Mouse (Mus musculus) MEL (cell line): Measurements from ENCODE around the gene Mrpl24. TPM values are rescaled to one million over a fixed set of nuclear protein-coding genes. Genes with fewer than 3 reads are reported as not detected.

Experiments used
- DNase-seq: peaks from one replicate; pipeline ENCODE4 v3.0.0; 2011; ENCODE audit warnings: low read depth, low spot score
- H3K27ac ChIP-seq: 2 replicates; pipeline ENCODE4 v1.5.1; 2012; ENCODE audit warnings: low read depth, mild to moderate bottlenecking, control low read depth, low read length, moderate library complexity; ENCODE audit not compliant: control insufficient read depth
- H3K27me3 ChIP-seq, 2 experiments: fragments of 150-350 bp in 1 of 2; sonication (generic) in 1 of 2; 2 replicates each; pipeline ENCODE4 v1.6.1; 2012; ENCODE audit warnings: low read length in 2 of 2, mild to moderate bottlenecking in 2 of 2, improper control_type of control experiment in 1 of 2, moderate library complexity in 1 of 2; ENCODE audit not compliant: insufficient read depth in 2 of 2, control insufficient read depth in 1 of 2
- H3K36me3 ChIP-seq, 2 experiments: 2 replicates each; pipeline ENCODE4 v1.6.1; 2012 to 2014; ENCODE audit warnings: low read length in 2 of 2, improper control_type of control experiment in 1 of 2, inconsistent platforms in 1 of 2, mild to moderate bottlenecking in 1 of 2; ENCODE audit not compliant: insufficient read depth in 2 of 2, control insufficient read depth in 1 of 2
- H3K4me1 ChIP-seq, 2 experiments: fragments of 150-350 bp in 1 of 2; sonication (generic) in 1 of 2; 2 replicates each; pipeline ENCODE4 v1.6.1; 2012; ENCODE audit warnings: low read length in 2 of 2, improper control_type of control experiment in 1 of 2, mild to moderate bottlenecking in 1 of 2; ENCODE audit not compliant: insufficient read depth in 2 of 2, control insufficient read depth in 1 of 2
- H3K4me3 ChIP-seq, 2 experiments: fragments of 150-350 bp in 1 of 2; sonication (generic) in 1 of 2; 2 replicates each; pipeline ENCODE4 v1.5.1; 2012; ENCODE audit warnings: low read depth in 2 of 2, low read length in 2 of 2, mild to moderate bottlenecking in 2 of 2, moderate library complexity in 2 of 2, control low read depth in 1 of 2, improper control_type of control experiment in 1 of 2; ENCODE audit not compliant: control insufficient read depth in 1 of 2, insufficient read depth in 1 of 2
- H3K79me2 ChIP-seq: 2 replicates; pipeline ENCODE4 v1.6.1; 2012; ENCODE audit warnings: mild to moderate bottlenecking, low read length, moderate library complexity; ENCODE audit not compliant: control insufficient read depth, poor library complexity, insufficient read depth
- H3K9ac ChIP-seq: 2 replicates; pipeline ENCODE4 v1.6.1; 2012; ENCODE audit warnings: low read depth, mild to moderate bottlenecking, control low read depth, low read length, moderate library complexity; ENCODE audit not compliant: control insufficient read depth, poor library complexity, severe bottlenecking
- H3K9me3 ChIP-seq: fragments of 150-350 bp; sonication (generic); replicated peaks from 2 replicates; pipeline ENCODE4 v1.6.1; 2012; ENCODE audit warnings: mild to moderate bottlenecking, low read length, improper control_type of control experiment, moderate library complexity; ENCODE audit not compliant: insufficient read depth
- ELF1 ChIP-seq: IDR thresholded peaks from 2 replicates; pipeline ENCODE4 v1.6.1; 2014; ENCODE audit warnings: low read depth, mild to moderate bottlenecking, inconsistent platforms, low read length, improper control_type of control experiment, moderate library complexity
- EP300 ChIP-seq, 2 experiments: IDR thresholded peaks; 2 replicates each; pipeline ENCODE4 v1.6.1; 2011; ENCODE audit warnings: improper control_type of control experiment in 2 of 2, low read length in 2 of 2, low read depth in 1 of 2, mild to moderate bottlenecking in 1 of 2
- GATA1 ChIP-seq: IDR thresholded peaks from 2 replicates; pipeline ENCODE4 v1.6.1; 2011; ENCODE audit warnings: low read depth, low read length, improper control_type of control experiment
- HCFC1 ChIP-seq: IDR thresholded peaks from 2 replicates; pipeline ENCODE4 v1.6.1; 2012; ENCODE audit warnings: low read depth, mild to moderate bottlenecking, inconsistent platforms, low read length, improper control_type of control experiment, moderate library complexity
- JUND ChIP-seq: IDR thresholded peaks from 2 replicates; pipeline ENCODE4 v1.6.1; 2011; ENCODE audit warnings: low read depth, mild to moderate bottlenecking, improper control_type of control experiment, low read length
- MAX ChIP-seq: IDR thresholded peaks from 2 replicates; pipeline ENCODE4 v1.6.1; 2011; ENCODE audit warnings: low read length, improper control_type of control experiment
- MAZ ChIP-seq: IDR thresholded peaks from 2 replicates; pipeline ENCODE4 v1.6.1; 2012; ENCODE audit warnings: low read depth, mild to moderate bottlenecking, inconsistent platforms, low read length, improper control_type of control experiment
- MEF2A ChIP-seq: IDR thresholded peaks from 2 replicates; pipeline ENCODE4 v1.6.1; 2014; ENCODE audit warnings: low read depth, mild to moderate bottlenecking, inconsistent platforms, low read length, improper control_type of control experiment; ENCODE audit not compliant: poor library complexity, insufficient replicate concordance, severe bottlenecking; ENCODE audit errors: extremely low read depth
- POLR2A ChIP-seq, 2 experiments: IDR thresholded peaks; 2 replicates each; pipeline ENCODE4 v1.6.1; 2011 to 2012; ENCODE audit warnings: low read length in 2 of 2, mild to moderate bottlenecking in 2 of 2, control low read depth in 1 of 2, improper control_type of control experiment in 1 of 2, low read depth in 1 of 2, moderate library complexity in 1 of 2; ENCODE audit not compliant: control insufficient read depth in 1 of 2, insufficient read depth in 1 of 2, poor library complexity in 1 of 2
- POLR2AphosphoS2 ChIP-seq: IDR thresholded peaks from 2 replicates; pipeline ENCODE4 v1.6.1; 2011; ENCODE audit warnings: low read length, improper control_type of control experiment
- POLR2AphosphoS5 ChIP-seq: IDR thresholded peaks from 2 replicates; pipeline ENCODE4 v1.6.1; 2012; ENCODE audit warnings: low read depth, borderline replicate concordance, mild to moderate bottlenecking, inconsistent platforms, low read length, moderate library complexity, mixed read lengths
- RAD21 ChIP-seq: IDR thresholded peaks from 2 replicates; pipeline ENCODE4 v1.6.1; 2011; ENCODE audit warnings: mild to moderate bottlenecking, low read depth, low read length, improper control_type of control experiment
- RCOR1 ChIP-seq: IDR thresholded peaks from 2 replicates; pipeline ENCODE4 v1.6.1; 2012; ENCODE audit warnings: low read depth, mild to moderate bottlenecking, inconsistent platforms, low read length, improper control_type of control experiment
- TCF12 ChIP-seq: IDR thresholded peaks from 2 replicates; pipeline ENCODE4 v1.6.1; 2014; ENCODE audit warnings: low read depth, mild to moderate bottlenecking, inconsistent platforms, low read length, improper control_type of control experiment, moderate library complexity
- UBTF ChIP-seq: IDR thresholded peaks from 2 replicates; pipeline ENCODE4 v1.6.1; 2012; ENCODE audit warnings: low read depth, mild to moderate bottlenecking, inconsistent platforms, low read length, improper control_type of control experiment, moderate library complexity, borderline replicate concordance; ENCODE audit not compliant: insufficient read depth
- USF2 ChIP-seq, 2 experiments: IDR thresholded peaks; 2 replicates each; pipeline ENCODE4 v1.6.1; 2011 to 2012; ENCODE audit warnings: improper control_type of control experiment in 2 of 2, low read length in 2 of 2, borderline replicate concordance in 1 of 2, inconsistent platforms in 1 of 2, low read depth in 1 of 2, mild to moderate bottlenecking in 1 of 2; ENCODE audit not compliant: insufficient read depth in 1 of 2
- ZMIZ1 ChIP-seq: IDR thresholded peaks from 2 replicates; pipeline ENCODE4 v1.6.1; 2012; ENCODE audit warnings: low read depth, mild to moderate bottlenecking, inconsistent platforms, low read length, improper control_type of control experiment, moderate library complexity
- ZNF384 ChIP-seq: IDR thresholded peaks from 2 replicates; pipeline ENCODE4 v1.6.1; 2012; ENCODE audit warnings: low read depth, mild to moderate bottlenecking, inconsistent platforms, low read length, improper control_type of control experiment
- polyA plus RNA-seq, 2 experiments: library from polyadenylated mRNA; stranded (reverse) in 1 of 2; unstranded in 1 of 2; fragments of >175 nt in 1 of 2; fragments of >200 nt in 1 of 2; gene quantifications; 2 replicates each; pipeline versions ENCODE4 v1.2.1 to v1.2.4; 2012; ENCODE audit warnings: low replicate concordance in 2 of 2, low read depth in 1 of 2; ENCODE audit not compliant: insufficient read length in 2 of 2, insufficient read depth in 1 of 2, missing spikeins in 1 of 2
- total RNA-seq: library from RNA; depleted of rRNA; stranded (reverse); fragments of 300-350 nt; gene quantifications from 2 replicates; pipeline ENCODE4 v1.2.3, GENCODE M21; 2012

The Mrpl24 gene
- total and polyA plus RNA-seq, 3 experiments = 59.5 to 77.3 TPM; not detected in 1

GRCm38 (mm10) chr3:87905880-87906485 lies 13.3 kb upstream of the Mrpl24 start, which contains the start of gene Hdgf (continued):
- TF ChIP-seq ZMIZ1 (peak; percentile 80; the same call in 1 of the 2 replicates), JUND (no peak), RCOR1 (0 out of 2 replicates have a peak, but pooled peaks have one; percentile 5), POLR2A (IDR thresholded peaks at IDR 0.05; ENCODE audit: control insufficient read depth in 1 of 2, insufficient read depth in 1 of 2, low read depth in 1 of 2, low read length in 2 of 2, poor library complexity in 1 of 2) (peak in 1 of 2 experiments; percentile 79; a peak in 2 of 4 replicates), MAX (peak; percentile 100), POLR2AphosphoS5 (no peak), ZNF384 (no peak), MEF2A (peak; percentile 63; the same call in 1 of the 2 replicates), POLR2AphosphoS2 (peak; percentile 64), EP300 (IDR thresholded peaks at IDR 0.05; ENCODE audit: low read depth in 1 of 2, low read length in 2 of 2) (peak in 1 of 2 experiments; percentile 40; a peak in 2 of 4 replicates), HCFC1 (peak; percentile 95), UBTF (peak; percentile 70; the same call in 1 of the 2 replicates), MAZ (peak; percentile 100), ELF1 (0 out of 2 replicates have a peak, but pooled peaks have one; percentile 47), RAD21 (no peak), TCF12 (peak; percentile 63), GATA1 (no peak), USF2 (IDR thresholded peaks at IDR 0.05; ENCODE audit: borderline replicate concordance in 1 of 2, insufficient read depth in 1 of 2, low read depth in 1 of 2, low read length in 2 of 2) (peak in 1 of 2 experiments; percentile 61; a peak in 1 of 4 replicates)

- H3K9ac ChIP-seq = peak overlapping the region; percentile 97
- TF ChIP-seq ZMIZ1 (0 out of 2 replicates have a peak, but pooled peaks have one; percentile 5), TCF12 (no peak)
- H3K27me3 ChIP-seq = no peaks in the 10 kb centered on the region
- H3K9me3 ChIP-seq = no peaks in the 10 kb centered on the region
- peak overlapping the region; percentile 82 to 99 for H3K4me3 ChIP-seq
- peaks cover 0 to 36% of the 10 kb centered on the region in 2 experiments; a peak in 3 of 4 replicates for H3K4me1 ChIP-seq
- H3K27ac ChIP-seq = peak overlapping the region; percentile 85
- peaks cover 4 to 40% of the 10 kb centered on the region in 2 experiments; a peak in 3 of 4 replicates for H3K36me3 ChIP-seq
- DNase-seq = peak; percentile 38
- H3K79me2 ChIP-seq = peaks cover 57% of the 10 kb centered on the region
Measured at GRCm38 (mm10) chr3:87906601-87906980, 12.7 kb upstream of the Mrpl24 start.
